Mouse (Mus musculus) spleen, postnatal 36 days (tissue): ENCODE measurements around the gene St3gal2.
"Not testable (repeated sequence)": the region's sequence is repeated elsewhere in the genome, so short reads cannot be mapped to it uniquely, and the experiment has no call there.

ENCODE experiments used
- DNase-seq, 2 experiments: peaks; one replicate each; pipeline ENCODE4 v3.0.0; 2022; ENCODE audit warnings: low spot score in 2 of 2, mixed read lengths in 1 of 2

The St3gal2 gene

DNA sequence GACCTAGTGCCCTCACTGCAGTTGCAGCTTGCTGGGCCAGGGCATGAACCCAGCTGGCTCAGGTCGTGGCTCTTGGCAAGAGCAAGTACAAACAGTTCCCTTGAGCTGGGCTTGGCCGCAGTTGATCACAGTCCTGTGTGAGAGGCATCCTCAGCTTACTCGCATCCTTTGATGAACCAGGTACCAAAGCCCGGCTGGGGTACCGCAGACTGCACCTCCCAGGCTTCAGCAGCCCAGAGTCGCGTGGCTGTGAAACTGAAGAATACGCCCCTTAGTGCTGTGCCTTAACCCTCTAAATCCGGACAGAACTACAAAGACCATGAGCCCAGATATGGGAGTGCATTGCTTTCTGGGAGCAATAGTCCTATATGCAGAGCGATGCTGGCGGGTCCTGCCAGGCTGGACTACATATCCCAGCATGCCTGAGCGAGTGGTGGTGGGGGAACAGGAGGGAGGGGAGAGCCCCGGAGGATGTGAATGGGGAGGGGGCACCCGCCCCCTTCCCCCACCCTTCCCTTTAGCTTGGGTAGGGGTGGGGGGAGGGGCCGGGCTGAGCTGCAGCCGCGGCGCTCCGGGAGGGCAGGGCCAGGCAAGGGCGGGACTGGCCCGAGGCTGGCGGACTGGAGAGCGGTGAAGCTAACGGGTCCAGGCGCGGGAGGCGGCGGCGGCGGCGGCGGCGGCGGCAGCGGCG is at the start of gene St3gal2:
Gene St3gal2 (plus strand): TSS at position 582 of the 691 bp plus-strand sequence.
- DNase-seq: peak; percentile 91 to 92

- no peak for DNase-seq
These were observed 49.2 kb upstream of the St3gal2 start for GRCm38 (mm10) chr8:110870501-110870900.

GRCm38 (mm10) chr8:110877862-110878261 is 41.9 kb upstream of the St3gal2 start:
- DNase-seq: no peak

DNA sequence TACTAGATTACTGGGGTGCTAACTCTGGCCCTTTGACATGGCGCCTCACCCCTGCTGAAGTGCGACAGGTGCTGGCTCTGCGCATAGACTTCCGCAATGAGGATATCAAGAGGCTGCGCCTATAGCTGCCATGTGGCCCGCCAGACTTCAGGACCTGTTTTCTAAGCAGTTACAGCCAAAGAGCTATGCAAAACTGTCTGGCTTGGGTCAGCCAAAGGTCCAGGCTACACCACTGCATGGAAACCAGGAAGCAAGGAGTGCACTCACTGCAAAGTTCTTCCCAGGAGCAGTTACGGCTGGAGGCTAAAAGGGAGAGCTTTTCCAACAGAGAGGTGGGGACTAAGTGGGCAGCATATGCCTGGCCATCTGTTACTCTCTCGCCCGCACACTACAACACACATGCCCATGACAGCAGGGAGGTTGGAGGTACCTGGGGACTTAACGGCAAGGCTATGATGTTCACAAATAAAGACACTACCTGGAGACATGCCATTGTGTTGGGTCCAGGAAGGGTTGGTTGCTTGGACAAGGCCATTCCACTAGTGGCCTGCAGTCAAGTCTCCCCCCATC is 37.9 kb upstream of the St3gal2 start:
- no peak for DNase-seq

DNA sequence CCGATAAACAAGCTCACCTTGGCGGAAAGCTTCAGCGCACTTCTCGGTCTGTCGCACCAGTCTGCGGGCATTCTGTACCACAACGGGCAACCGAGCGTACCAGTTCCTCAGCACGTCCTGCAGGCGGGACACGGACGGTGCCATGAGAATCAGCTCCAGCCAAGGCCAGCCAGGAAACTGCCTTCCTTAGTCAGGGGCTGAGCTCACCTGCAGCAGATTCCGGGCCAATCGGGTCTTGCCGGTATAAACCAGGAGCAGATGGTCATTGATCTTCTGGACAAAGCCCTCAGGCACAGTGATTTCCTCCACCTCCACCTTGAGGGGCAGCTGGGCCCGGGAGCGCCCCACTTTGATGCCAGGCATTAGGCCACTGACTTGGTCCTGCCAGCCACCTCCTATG is 35.9 kb upstream of the St3gal2 start:
- DNase-seq: no peak

- DNase-seq: no peak
These were observed 33.1 kb upstream of the St3gal2 start for GRCm38 (mm10) chr8:110886634-110887033.

GRCm38 (mm10) chr8:110887551-110887950 is 32.2 kb upstream of the St3gal2 start:
- DNase-seq: no peak

- no peak for DNase-seq
These were observed 31.3 kb upstream of the St3gal2 start for GRCm38 (mm10) chr8:110888441-110888840.

- no peak for DNase-seq
These were observed 30.9 kb upstream of the St3gal2 start for GRCm38 (mm10) chr8:110888860-110889259.

DNA sequence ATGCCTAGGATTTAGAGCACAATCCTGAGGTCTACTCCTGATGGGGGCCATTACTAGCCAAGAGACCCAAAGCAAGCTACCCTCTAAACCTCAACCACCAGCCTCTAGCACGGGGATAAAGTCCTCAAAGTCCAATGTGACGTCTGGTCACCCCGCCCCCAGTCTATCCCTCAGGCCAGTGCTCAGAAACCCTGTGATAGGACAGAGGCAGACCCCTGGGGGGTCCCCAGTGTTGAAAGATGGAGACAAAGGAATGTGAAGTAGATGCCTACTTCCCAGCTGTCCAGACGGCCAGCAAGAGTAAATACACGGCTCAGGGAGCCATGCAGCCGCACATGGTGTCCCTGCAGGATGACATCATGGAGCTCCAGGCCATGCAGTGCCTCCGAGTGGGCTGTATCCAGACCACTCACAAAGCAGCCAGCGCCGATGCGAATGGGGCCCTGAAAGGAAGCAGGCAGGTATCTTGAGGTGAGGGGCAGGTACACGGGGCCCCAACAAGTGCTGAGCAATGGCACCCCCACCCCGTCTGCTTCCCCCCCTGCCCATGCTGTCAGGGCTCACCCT is 29.7 kb upstream of the St3gal2 start:
- DNase-seq: no peak

DNA sequence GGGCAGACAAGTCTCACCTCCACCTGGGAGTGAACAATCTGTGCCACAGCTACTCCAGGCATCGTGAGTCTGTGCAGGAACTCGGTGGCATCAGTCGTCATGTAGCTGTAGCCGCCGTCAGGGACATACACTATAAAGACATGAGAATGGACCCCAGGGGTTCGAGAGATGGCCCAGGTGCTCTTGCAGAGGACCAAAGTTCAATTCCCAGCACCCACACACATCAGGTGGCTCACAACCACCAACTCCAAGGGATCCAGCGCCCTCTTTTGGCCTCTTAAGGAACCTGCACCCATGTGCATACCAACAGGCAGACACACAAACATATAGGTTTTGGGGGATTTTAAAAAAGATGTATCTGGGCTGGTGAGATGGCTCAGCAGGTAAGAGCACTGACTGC is 27.7 kb upstream of the St3gal2 start:
- no peak for DNase-seq

DNA sequence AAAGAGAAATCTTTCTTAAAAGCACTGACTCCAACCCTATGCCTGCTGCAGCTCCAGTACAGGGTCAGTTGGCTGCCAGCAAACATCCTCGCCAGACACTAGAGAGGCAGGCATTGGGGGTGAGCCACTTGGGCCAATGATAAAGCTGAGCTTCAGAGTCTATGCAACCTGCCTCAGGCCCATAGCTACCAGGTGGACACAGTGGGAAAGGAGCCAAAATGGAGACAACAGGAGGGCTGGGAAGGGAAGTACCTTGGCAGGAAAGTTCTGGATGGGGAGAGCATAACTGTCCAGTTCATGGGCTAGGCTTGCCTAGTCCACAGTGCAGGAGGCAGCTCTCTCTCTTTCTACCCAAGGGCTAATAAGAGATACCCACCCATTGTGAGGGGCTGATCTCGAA is 26.8 kb upstream of the St3gal2 start:
- no peak for DNase-seq

DNA sequence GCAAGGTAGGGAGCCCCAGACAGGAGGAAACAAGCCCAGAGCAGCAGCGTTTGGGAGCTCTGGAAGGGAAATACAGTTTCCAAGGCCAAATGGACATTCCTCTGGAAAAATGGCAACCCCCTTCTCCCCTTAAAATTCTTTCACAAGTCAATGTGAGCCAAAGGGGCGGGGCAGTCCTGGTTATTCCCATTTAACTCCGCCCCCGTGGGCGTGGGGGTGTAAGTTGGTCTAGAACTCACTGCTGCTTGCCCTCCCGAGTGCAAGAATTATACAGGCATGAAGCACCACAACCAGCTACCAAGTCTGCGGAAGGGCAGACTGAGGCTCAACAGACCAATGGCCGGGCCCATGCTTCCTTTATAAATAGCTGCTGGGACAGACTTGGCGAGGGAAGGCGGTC is 24.9 kb upstream of the St3gal2 start:
- no peak for DNase-seq

GRCm38 (mm10) chr8:110895254-110895653 is 24.5 kb upstream of the St3gal2 start:
- no peak for DNase-seq

DNA sequence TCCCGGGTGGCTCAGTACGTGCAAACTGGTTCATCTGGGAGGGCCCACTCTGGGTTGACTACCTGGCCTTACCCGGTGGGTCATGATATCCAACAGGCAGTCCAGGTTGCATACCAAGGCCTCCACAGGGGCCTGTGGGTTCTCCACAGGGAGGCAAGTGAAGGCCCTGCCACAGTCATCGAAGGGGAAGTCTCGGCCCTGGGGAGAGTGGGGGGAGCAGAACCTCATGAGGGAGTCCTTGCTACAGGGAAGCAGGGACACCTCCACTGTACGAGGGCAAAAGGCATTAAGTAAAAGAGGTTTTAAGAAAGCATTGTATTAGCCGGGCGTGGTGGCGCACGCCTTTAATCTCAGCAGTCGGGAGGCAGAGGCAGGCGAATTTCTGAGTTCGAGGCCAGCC is 23.9 kb upstream of the St3gal2 start:
- no peak for DNase-seq

GRCm38 (mm10) chr8:110897495-110897894 is 22.2 kb upstream of the St3gal2 start:
- DNase-seq: no peak

DNA sequence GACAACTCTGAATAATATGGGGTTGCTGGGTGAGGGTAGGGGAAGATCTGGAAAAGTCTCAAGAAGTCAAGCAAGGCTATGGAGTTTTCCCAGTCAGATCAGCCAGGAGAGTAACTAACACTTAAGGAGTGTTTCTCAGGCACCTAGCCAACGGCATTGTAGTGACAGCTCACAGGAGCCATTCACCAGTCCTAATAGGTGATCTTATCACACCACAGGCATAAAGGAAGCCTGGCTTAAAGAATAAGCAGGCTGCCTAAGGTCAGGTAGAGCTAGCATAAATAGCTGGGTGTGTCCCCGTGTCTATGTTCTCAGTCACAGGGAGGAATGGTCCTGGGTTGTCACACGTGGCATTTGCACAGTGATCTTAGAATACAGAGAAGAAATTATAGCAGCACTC is 18.7 kb upstream of the St3gal2 start:
- no peak for DNase-seq

- peak; percentile 82 to 83 for DNase-seq
These were observed 17.7 kb upstream of the St3gal2 start, which contains the start of gene Fuk for GRCm38 (mm10) chr8:110901839-110902578. TSS of gene Fuk (minus strand) at chr8:110902488.

DNA sequence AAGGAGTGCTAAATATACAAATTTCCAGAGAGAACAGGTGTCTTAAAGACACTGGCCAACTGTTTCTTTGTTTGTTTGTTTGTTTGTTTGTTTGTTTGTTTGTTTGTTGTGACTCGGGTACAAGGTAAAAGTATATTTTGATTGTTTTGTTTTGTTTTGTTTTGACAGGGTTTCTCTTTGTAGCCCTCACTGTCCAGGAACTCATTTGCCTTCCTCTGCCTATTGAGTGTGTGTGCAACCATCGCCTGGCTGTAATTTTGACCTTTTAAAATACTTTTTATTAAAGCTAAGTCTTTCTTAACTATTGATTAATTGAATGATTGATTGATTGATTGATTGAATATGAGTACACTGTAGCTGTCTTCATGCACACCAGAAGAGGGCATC is 17.1 kb upstream of the St3gal2 start:
- no peak for DNase-seq

DNA sequence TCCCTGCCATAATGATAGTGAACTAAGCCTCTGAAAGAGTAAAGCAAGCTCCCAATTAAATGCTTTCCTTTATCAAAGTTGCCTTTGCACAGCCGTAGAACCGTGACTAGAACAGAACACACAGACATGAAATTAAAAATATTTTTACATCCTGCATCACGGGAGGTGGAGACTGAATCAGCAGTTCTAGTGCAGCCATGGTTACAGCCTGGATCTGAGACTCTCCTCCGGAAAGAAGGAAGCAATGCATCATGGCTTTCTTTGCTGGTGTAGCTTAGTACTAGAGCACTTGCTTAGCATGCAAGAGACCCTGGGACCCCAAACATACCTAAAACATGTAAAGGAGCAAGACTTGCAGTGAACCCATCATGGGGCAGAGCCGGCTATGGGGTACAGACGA is 14.3 kb upstream of the St3gal2 start:
- no peak for DNase-seq

DNA sequence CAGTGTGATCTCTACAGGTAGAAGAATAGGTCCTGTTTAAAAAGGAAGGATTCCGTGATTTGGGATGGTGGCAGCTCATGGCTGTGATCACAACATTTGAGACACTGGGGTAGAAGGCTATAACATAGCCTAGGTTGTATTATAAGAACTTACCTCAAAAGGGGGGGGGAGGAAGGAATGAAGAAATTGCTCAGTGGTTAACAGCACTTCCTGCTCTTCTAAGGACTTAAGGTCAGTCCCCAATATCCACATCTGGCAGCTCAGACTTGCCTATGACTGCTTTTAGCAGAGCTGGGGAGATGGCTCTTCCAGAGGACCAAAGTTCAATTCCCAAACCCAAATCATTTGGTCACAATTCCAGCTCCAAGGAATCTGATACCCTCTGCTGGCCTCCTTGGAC is 13.0 kb upstream of the St3gal2 start:
- no peak for DNase-seq

DNA sequence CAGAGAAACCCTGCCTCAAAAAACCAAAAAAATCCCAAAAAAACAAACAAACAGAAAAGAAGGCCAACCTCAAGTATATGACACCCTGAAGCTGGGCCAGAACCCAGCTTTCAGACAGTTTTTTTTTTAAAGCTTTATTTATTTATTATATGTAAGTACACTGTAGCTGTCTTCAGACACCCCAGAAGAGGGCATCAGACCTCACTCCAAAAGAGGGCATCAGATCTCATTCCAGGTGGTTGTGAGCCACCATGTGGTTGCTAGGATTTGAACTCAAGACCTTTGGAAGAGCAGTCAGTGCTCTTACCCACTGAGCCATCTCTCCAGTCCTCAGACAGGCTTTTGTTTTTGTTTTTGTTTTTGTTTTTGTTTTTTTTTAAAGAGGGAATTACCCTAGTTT is 9.9 kb upstream of the St3gal2 start:
- not testable (repeated sequence) for DNase-seq
